In genomic region chr6:120082251-120082950, GRCm38 (mm10) we compare ENCODE assay signal across 14 mouse cellular contexts. TPM values are rescaled to one million over a fixed set of nuclear protein-coding genes. Genes with fewer than 3 reads are reported as not detected.
"Had no signal": no experiment of that assay in that cellular context is flagged by ENCODE, and none has a peak within 500 bp of the region (broad histone marks: within the 10 kb centered on the region; RNA-seq: fewer than 3 reads in every experiment).

No protein-coding gene starts in this region.

- ATAC-seq: midbrain, embryonic 13.5 days had no signal

- H3K4me1 ChIP-seq: midbrain, embryonic 13.5 days; neural tube, embryonic 12.5 days had no signal

- H3K27ac ChIP-seq: limb, embryonic 13.5 days; liver, embryonic 14.5 days; midbrain, embryonic 13.5 days; neural tube, embryonic 12.5 days had no signal

- DNase-seq: kidney, adult 8-10 months; kidney, postnatal 36 days; left cerebral cortex, postnatal 4 days; lung, adult 18-20 months; retina, postnatal 1 day had no signal

- H3K4me3 ChIP-seq: limb, embryonic 13.5 days; midbrain, embryonic 13.5 days; myocyte; neural tube, embryonic 12.5 days had no signal

RNA-seq across cellular contexts. Expression of gene Ninj2, which starts 10.7 kb away (rescaled TPM):
- total RNA-seq: left cerebral cortex, postnatal 4 days; liver, adult 2 months; megakaryocyte progenitor cell, adult 5-6 weeks; neutrophil, adult 5-6 weeks had no signal
- polyA plus RNA-seq: liver, adult 2 months; midbrain, embryonic 13.5 days; neural tube, embryonic 12.5 days; stomach, embryonic 14.5 days had no signal
